8 mouse cellular contexts compared by ENCODE assay signal in genomic region chr1:134419751-134420458, GRCm38 (mm10). TPM values are rescaled to one million over a fixed set of nuclear protein-coding genes. Genes with fewer than 3 reads are reported as not detected.
A peak's percentile ranks its signal among the peaks of the same experiment; 100 is the strongest.
DNase-seq lines count a peak whose midpoint lies in the region; ATAC-seq and TF ChIP-seq lines count a peak whose summit lies in the region.

No protein-coding gene starts in this region.

- H3K9me3 ChIP-seq in limb, embryonic 15.5 days = no peaks in the 10 kb centered on the region

- peak; percentile 15 to 50 for DNase-seq in lung, adult 18-20 months
- no peak for DNase-seq in lung, postnatal 14 days
- no peak for DNase-seq in cerebellum, postnatal 14 days
- DNase-seq in gastrocnemius, postnatal 25 days = no peak
- no peak for DNase-seq in right cerebral cortex, adult 18-20 months

- H3K9ac ChIP-seq in limb, embryonic 15.5 days = no peak overlapping the region

- ATAC-seq in limb, embryonic 15.5 days (ENCODE audit: insufficient number of reproducible peaks, low FRiP score, low TSS enrichment, low read depth) = no peak

- H3K4me2 ChIP-seq in limb, embryonic 15.5 days = no peak overlapping the region

- peaks cover 34% of the 10 kb centered on the region for H3K4me1 ChIP-seq in brown adipose tissue, adult 24 weeks (ENCODE audit: control insufficient read depth, insufficient read depth, insufficient read length, low read length)
- H3K4me1 ChIP-seq in limb, embryonic 15.5 days = peaks cover 46% of the 10 kb centered on the region
- H3K4me1 ChIP-seq in small intestine, adult 2 months (ENCODE audit: control insufficient read depth, insufficient read depth, insufficient read length, low read length) = peaks cover 32% of the 10 kb centered on the region

- H3K27ac ChIP-seq in brown adipose tissue, adult 24 weeks (replicated peaks; ENCODE audit: low read depth, low read length) = peak overlapping the region; percentile 80
- 0 out of 2 replicates have a peak overlapping the region, but pooled peaks have one; percentile 4 for H3K27ac ChIP-seq in limb, embryonic 15.5 days
- peak overlapping the region; percentile 73 for H3K27ac ChIP-seq in small intestine, adult 2 months (ENCODE audit: insufficient read depth, low read depth, low read length)

- TF ChIP-seq POLR2A in small intestine, adult 2 months (IDR thresholded peaks at IDR 0.05; ENCODE audit: low read depth, low read length) = no peak

- 43% methylated on average over 5 of the region's 5 CpGs for WGBS in limb, embryonic 15.5 days
- WGBS in small intestine, adult 2 months = 14% methylated on average over 5 of the region's 5 CpGs

- H3K36me3 ChIP-seq in limb, embryonic 15.5 days = peaks cover 22% of the 10 kb centered on the region
- H3K36me3 ChIP-seq in small intestine, adult 2 months (ENCODE audit: control insufficient read depth, insufficient read depth, low read length) = peaks cover 18% of the 10 kb centered on the region

- H3K4me3 ChIP-seq in brown adipose tissue, adult 24 weeks (ENCODE audit: insufficient read depth, low read depth, low read length) = no peak overlapping the region; the same call in 1 of the 2 replicates
- H3K4me3 ChIP-seq in limb, embryonic 15.5 days = no peak overlapping the region
- H3K4me3 ChIP-seq in small intestine, adult 2 months (ENCODE audit: low read depth, low read length) = no peak overlapping the region

- H3K27me3 ChIP-seq in limb, embryonic 15.5 days = no peaks in the 10 kb centered on the region
- H3K27me3 ChIP-seq in small intestine, adult 2 months (ENCODE audit: control insufficient read depth, insufficient read depth, low read length) = no peaks in the 10 kb centered on the region

- TF ChIP-seq CTCF in small intestine, adult 2 months (IDR thresholded peaks at IDR 0.05; ENCODE audit: extremely low read depth, insufficient read length, insufficient replicate concordance, low read depth, low read length) = no peak

RNA-seq across cellular contexts. Expression of gene Adipor1, which starts 4.7 kb away (rescaled TPM):
- polyA plus RNA-seq in brown adipose tissue, adult 24 weeks (2012; ENCODE audit: insufficient read depth, insufficient read length, missing spikeins) = 94.9 and 119 TPM in 2 replicates
- 102 and 109 TPM in 2 replicates for polyA plus RNA-seq in limb, embryonic 15.5 days (2015; fragmentation: Nextera tagmentation; extraction: Ambion mirVana)
- polyA plus RNA-seq in small intestine, adult 2 months (2012; rRNA removed) = 59.6 and 97.7 TPM in 2 replicates
- 100 to 1,000 TPM; 149 to 152 TPM for total RNA-seq in gastrocnemius, postnatal 25 days (2021)

RNA-seq across cellular contexts. Expression of gene Cyb5r1, which starts 14.5 kb away (rescaled TPM):
- polyA plus RNA-seq in brown adipose tissue, adult 24 weeks (2012; ENCODE audit: insufficient read depth, insufficient read length, missing spikeins) = 21.2 and 26.5 TPM in 2 replicates
- polyA plus RNA-seq in limb, embryonic 15.5 days (2015; fragmentation: Nextera tagmentation; extraction: Ambion mirVana) = 38.8 and 44.2 TPM in 2 replicates
- 11.8 and 17.8 TPM in 2 replicates for polyA plus RNA-seq in small intestine, adult 2 months (2012; rRNA removed)
- 10 to 100 TPM; 80.3 to 88.3 TPM for total RNA-seq in gastrocnemius, postnatal 25 days (2021)

RNA-seq across cellular contexts. Expression of gene 4933406M09Rik, which starts 34.2 kb away (rescaled TPM):
- not detected in 2 replicates for polyA plus RNA-seq in brown adipose tissue, adult 24 weeks (2012; ENCODE audit: insufficient read depth, insufficient read length, missing spikeins)
- polyA plus RNA-seq in limb, embryonic 15.5 days (2015; fragmentation: Nextera tagmentation; extraction: Ambion mirVana) = not detected in 2 replicates
- not detected in 2 replicates for polyA plus RNA-seq in small intestine, adult 2 months (2012; rRNA removed)
- total RNA-seq in gastrocnemius, postnatal 25 days (2021) = not detected

RNA-seq across cellular contexts. Expression of gene Klhl12, which starts 35.4 kb away (rescaled TPM):
- polyA plus RNA-seq in brown adipose tissue, adult 24 weeks (2012; ENCODE audit: insufficient read depth, insufficient read length, missing spikeins) = 7.0 and 9.9 TPM in 2 replicates
- polyA plus RNA-seq in limb, embryonic 15.5 days (2015; fragmentation: Nextera tagmentation; extraction: Ambion mirVana) = 22.1 and 25.9 TPM in 2 replicates
- 1.2 and 2.3 TPM in 2 replicates for polyA plus RNA-seq in small intestine, adult 2 months (2012; rRNA removed)
- total RNA-seq in gastrocnemius, postnatal 25 days (2021) = 10 to 100 TPM; 13.4 to 15.1 TPM

RNA-seq across cellular contexts. Expression of gene Tmem183a, which starts 58.1 kb away (rescaled TPM):
- polyA plus RNA-seq in brown adipose tissue, adult 24 weeks (2012; ENCODE audit: insufficient read depth, insufficient read length, missing spikeins) = 20.2 and 20.8 TPM in 2 replicates
- 80.2 and 80.3 TPM in 2 replicates for polyA plus RNA-seq in limb, embryonic 15.5 days (2015; fragmentation: Nextera tagmentation; extraction: Ambion mirVana)
- 82.6 and 133 TPM in 2 replicates for polyA plus RNA-seq in small intestine, adult 2 months (2012; rRNA removed)
- 10 to 100 TPM; 13.2 to 15.1 TPM for total RNA-seq in gastrocnemius, postnatal 25 days (2021)

Comparison
In these comparisons a context has a peak if more than half of its experiments do, and no peak if none do; other contexts are left out.
1. DNase-seq: peak in lung, adult 18-20 months (2 of 2); none in lung, postnatal 14 days (single experiment), cerebellum, postnatal 14 days (0 of 2), gastrocnemius, postnatal 25 days (single experiment) and right cerebral cortex, adult 18-20 months (single experiment).
2. H3K27ac ChIP-seq: peak in every context shown above with its lines; median percentile 80 in brown adipose tissue, adult 24 weeks; 73 in small intestine, adult 2 months; 4 in limb, embryonic 15.5 days.